Mouse (Mus musculus): ENCODE measurements around the gene Ccdc106. TPM values are rescaled to one million over a fixed set of nuclear protein-coding genes. Genes with fewer than 3 reads are reported as not detected.
"Not testable (repeated sequence)": the region's sequence is repeated elsewhere in the genome, so short reads cannot be mapped to it uniquely, and the experiment has no call there.

The Ccdc106 gene
- polyA plus RNA-seq, 1 experiment from 2014 or later, result 1.9 TPM

DNA sequence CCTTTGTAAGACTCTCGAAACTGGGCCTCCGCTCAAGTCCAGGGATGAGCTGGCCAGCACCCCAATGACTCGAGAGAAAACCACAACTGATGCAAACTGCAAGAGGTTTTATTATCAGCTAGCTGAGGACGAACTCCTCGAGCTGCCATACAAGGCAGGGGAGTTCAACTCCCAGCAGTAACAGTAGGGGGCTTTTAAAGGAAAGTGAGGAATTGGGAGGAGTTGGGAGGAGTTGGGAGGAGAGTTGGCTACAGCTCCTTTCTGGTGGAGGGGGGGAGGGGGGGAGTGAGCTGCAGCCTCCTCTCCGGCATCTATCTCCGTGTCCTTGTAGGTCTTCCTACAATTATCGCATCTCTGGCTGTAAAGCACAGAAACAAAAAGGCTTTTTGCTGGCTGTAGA is 17.5 kb upstream of the Ccdc106 start:
- not testable (repeated sequence) for H3K27me3 ChIP-seq (ENCODE audit: control insufficient read depth, insufficient read depth, low read length); H3K4me1 ChIP-seq (ENCODE audit: control insufficient read depth in 2 of 2, insufficient read depth in 2 of 2, low read length in 2 of 2); H3K27ac ChIP-seq (replicated peaks in 1 of 2; ENCODE audit: control insufficient read depth in 1 of 2, insufficient read depth in 1 of 2, low read depth in 2 of 2, low read length in 2 of 2); H3K9ac ChIP-seq (ENCODE audit: low read length); H3K4me3 ChIP-seq (ENCODE audit: control insufficient read depth in 1 of 2, insufficient read depth in 1 of 2, low read depth in 1 of 2, low read length in 2 of 2); H3K9me3 ChIP-seq (ENCODE audit: control insufficient read depth, low read length); H3K4me2 ChIP-seq (ENCODE audit: low read length); ATAC-seq (ENCODE audit: insufficient number of reproducible peaks, insufficient read depth, low FRiP score, low read depth)
- 70% methylated on average over 8 of the region's 8 CpGs for WGBS
- peaks cover 15% of the 10 kb centered on the region for H3K36me3 ChIP-seq (ENCODE audit: control insufficient read depth, insufficient read depth, low read length)

DNA sequence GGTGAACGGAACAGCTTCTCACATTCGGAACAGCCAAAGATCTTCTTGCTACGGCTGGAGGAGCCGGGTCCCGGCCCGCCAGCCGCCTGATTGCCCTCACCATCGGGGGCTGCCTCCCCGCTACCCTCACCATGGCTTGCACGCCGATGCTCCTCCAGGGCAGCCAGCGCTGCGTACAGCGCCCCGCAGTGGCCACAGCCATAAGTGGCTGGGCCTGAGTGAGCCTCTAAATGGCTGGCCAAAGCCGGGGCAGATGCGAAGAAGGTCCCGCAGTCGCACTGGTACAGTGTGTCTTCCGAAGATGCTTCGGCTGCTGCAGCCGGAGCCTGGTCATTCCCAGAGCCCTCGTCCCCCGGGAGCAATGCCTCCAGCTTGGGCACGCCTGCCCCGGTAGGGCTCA is 12.1 kb upstream of the Ccdc106 start:
- no peaks in the 10 kb centered on the region for H3K27me3 ChIP-seq (ENCODE audit: control insufficient read depth, insufficient read depth, low read length)
- H3K4me2 ChIP-seq (ENCODE audit: low read length), result no peak overlapping the region
- no peak for ATAC-seq (ENCODE audit: insufficient number of reproducible peaks, insufficient read depth, low FRiP score, low read depth)
- no peak overlapping the region for H3K9ac ChIP-seq (ENCODE audit: low read length)
- WGBS, result 95% methylated on average over 26 of the region's 26 CpGs
- H3K9me3 ChIP-seq (ENCODE audit: control insufficient read depth, low read length), result no peaks in the 10 kb centered on the region
- H3K4me1 ChIP-seq (ENCODE audit: control insufficient read depth in 2 of 2, insufficient read depth in 2 of 2, low read length in 2 of 2), result 0 out of 4 replicates have a peak, but pooled peaks cover 0 to 2% of the 10 kb centered on the region in 2 experiments
- no peak overlapping the region for H3K27ac ChIP-seq (replicated peaks in 1 of 2; ENCODE audit: control insufficient read depth in 1 of 2, insufficient read depth in 1 of 2, low read depth in 2 of 2, low read length in 2 of 2)
- H3K36me3 ChIP-seq (ENCODE audit: control insufficient read depth, insufficient read depth, low read length), result peaks cover 69% of the 10 kb centered on the region
- no peak overlapping the region for H3K4me3 ChIP-seq (ENCODE audit: control insufficient read depth in 1 of 2, insufficient read depth in 1 of 2, low read depth in 1 of 2, low read length in 2 of 2)

- Histone ChIP-seq H3K9ac (ENCODE audit: low read length) (no peak overlapping the region), H3K27ac (replicated peaks in 1 of 2; ENCODE audit: control insufficient read depth in 1 of 2, insufficient read depth in 1 of 2, low read depth in 2 of 2, low read length in 2 of 2) (no peak overlapping the region), H3K27me3 (ENCODE audit: control insufficient read depth, insufficient read depth, low read length) (no peaks in the 10 kb centered on the region), H3K4me2 (ENCODE audit: low read length) (0 out of 2 replicates have a peak overlapping the region, but pooled peaks have one; percentile 65), H3K4me3 (ENCODE audit: control insufficient read depth in 1 of 2, insufficient read depth in 1 of 2, low read depth in 1 of 2, low read length in 2 of 2) (no peak overlapping the region), H3K36me3 (ENCODE audit: control insufficient read depth, insufficient read depth, low read length) (peaks cover 58% of the 10 kb centered on the region), H3K9me3 (ENCODE audit: control insufficient read depth, low read length) (no peaks in the 10 kb centered on the region), H3K4me1 (ENCODE audit: control insufficient read depth in 2 of 2, insufficient read depth in 2 of 2, low read length in 2 of 2) (peaks cover 0 to 10% of the 10 kb centered on the region in 2 experiments; a peak in 2 of 4 replicates)
- WGBS, result 90% methylated on average over 27 of the region's 27 CpGs
- ATAC-seq (ENCODE audit: insufficient number of reproducible peaks, insufficient read depth, low FRiP score, low read depth), result no peak
These were observed 7.5 kb upstream of the Ccdc106 start for GRCm38 (mm10) chr7:5012681-5013513.

GRCm38 (mm10) chr7:5014251-5015117 is 5.9 kb upstream of the Ccdc106 start, which contains the start of the genes Zfp524 and Fiz1:
Gene Zfp524, plus strand, starts transcription at chr7:5014415.
Gene Fiz1, minus strand, starts transcription at chr7:5014697.
- no peaks in the 10 kb centered on the region for H3K27me3 ChIP-seq (ENCODE audit: control insufficient read depth, insufficient read depth, low read length)
- H3K9ac ChIP-seq (ENCODE audit: low read length), result peak within 1 kb of the TSS; percentile 88
- H3K4me3 ChIP-seq (ENCODE audit: control insufficient read depth in 1 of 2, insufficient read depth in 1 of 2, low read depth in 1 of 2, low read length in 2 of 2), result peak within 1 kb of the TSS; percentile 64 to 84
- under 1% methylated on average over 42 of the region's 42 CpGs for WGBS
- peak within 1 kb of the TSS; percentile 70 for H3K4me2 ChIP-seq (ENCODE audit: low read length)
- peaks cover 0 to 11% of the 10 kb centered on the region in 2 experiments; a peak in 2 of 4 replicates for H3K4me1 ChIP-seq (ENCODE audit: control insufficient read depth in 2 of 2, insufficient read depth in 2 of 2, low read length in 2 of 2)
- peak within 1 kb of the TSS; percentile 97 to 99 for H3K27ac ChIP-seq (replicated peaks in 1 of 2; ENCODE audit: control insufficient read depth in 1 of 2, insufficient read depth in 1 of 2, low read depth in 2 of 2, low read length in 2 of 2)
- peaks cover 43% of the 10 kb centered on the region for H3K36me3 ChIP-seq (ENCODE audit: control insufficient read depth, insufficient read depth, low read length)
- peak; percentile 78 for ATAC-seq (ENCODE audit: insufficient number of reproducible peaks, insufficient read depth, low FRiP score, low read depth)
- H3K9me3 ChIP-seq (ENCODE audit: control insufficient read depth, low read length), result no peaks in the 10 kb centered on the region

GRCm38 (mm10) chr7:5015118-5016001 is 5.0 kb upstream of the Ccdc106 start, which contains the start of gene Gm44973:
Gene Gm44973, plus strand, starts transcription at chr7:5015496.
- Histone ChIP-seq H3K4me2 (ENCODE audit: low read length) (peak within 1 kb of the TSS; percentile 70), H3K27ac (replicated peaks in 1 of 2; ENCODE audit: control insufficient read depth in 1 of 2, insufficient read depth in 1 of 2, low read depth in 2 of 2, low read length in 2 of 2) (peak within 1 kb of the TSS; percentile 97 to 99), H3K27me3 (ENCODE audit: control insufficient read depth, insufficient read depth, low read length) (no peaks in the 10 kb centered on the region), H3K4me1 (ENCODE audit: control insufficient read depth in 2 of 2, insufficient read depth in 2 of 2, low read length in 2 of 2) (peaks cover 0 to 13% of the 10 kb centered on the region in 2 experiments; a peak in 2 of 4 replicates), H3K9me3 (ENCODE audit: control insufficient read depth, low read length) (no peaks in the 10 kb centered on the region), H3K36me3 (ENCODE audit: control insufficient read depth, insufficient read depth, low read length) (peaks cover 34% of the 10 kb centered on the region), H3K9ac (ENCODE audit: low read length) (peak within 1 kb of the TSS; percentile 88), H3K4me3 (ENCODE audit: control insufficient read depth in 1 of 2, insufficient read depth in 1 of 2, low read depth in 1 of 2, low read length in 2 of 2) (peak within 1 kb of the TSS; percentile 64 to 84)
- ATAC-seq (ENCODE audit: insufficient number of reproducible peaks, insufficient read depth, low FRiP score, low read depth), result peak; percentile 84
- WGBS, result under 1% methylated on average over 64 of the region's 76 CpGs

GRCm38 (mm10) chr7:5016057-5016456 is 4.3 kb upstream of the Ccdc106 start:
- H3K9me3 ChIP-seq (ENCODE audit: control insufficient read depth, low read length), result no peaks in the 10 kb centered on the region
- ATAC-seq (ENCODE audit: insufficient number of reproducible peaks, insufficient read depth, low FRiP score, low read depth), result no peak
- peak overlapping the region; percentile 72 to 97 for H3K27ac ChIP-seq (replicated peaks in 1 of 2; ENCODE audit: control insufficient read depth in 1 of 2, insufficient read depth in 1 of 2, low read depth in 2 of 2, low read length in 2 of 2)
- H3K27me3 ChIP-seq (ENCODE audit: control insufficient read depth, insufficient read depth, low read length), result no peaks in the 10 kb centered on the region
- peak overlapping the region; percentile 70 for H3K4me2 ChIP-seq (ENCODE audit: low read length)
- H3K9ac ChIP-seq (ENCODE audit: low read length), result peak overlapping the region; percentile 76
- WGBS, result 66% methylated on average over 3 of the region's 3 CpGs
- H3K36me3 ChIP-seq (ENCODE audit: control insufficient read depth, insufficient read depth, low read length), result peaks cover 27% of the 10 kb centered on the region
- peaks cover 0 to 14% of the 10 kb centered on the region in 2 experiments; a peak in 2 of 4 replicates for H3K4me1 ChIP-seq (ENCODE audit: control insufficient read depth in 2 of 2, insufficient read depth in 2 of 2, low read length in 2 of 2)
- peak overlapping the region; percentile 64 to 84 for H3K4me3 ChIP-seq (ENCODE audit: control insufficient read depth in 1 of 2, insufficient read depth in 1 of 2, low read depth in 1 of 2, low read length in 2 of 2)

Measured in heart, embryonic 14.5 days (tissue).